Mouse (Mus musculus) heart, postnatal 0 days (tissue): Measurements from ENCODE around the gene Hoxc13.

Experiments
- CTCF ChIP-seq: IDR thresholded peaks from 2 replicates; pipeline ENCODE4 v1.5.1; 2016; ENCODE audit warnings: antibody characterized with exemption, control low read depth, low read depth
- EP300 ChIP-seq: IDR thresholded peaks from 2 replicates; pipeline ENCODE4 v1.6.1; 2016; ENCODE audit warnings: antibody characterized with exemption, low read depth

DNA sequence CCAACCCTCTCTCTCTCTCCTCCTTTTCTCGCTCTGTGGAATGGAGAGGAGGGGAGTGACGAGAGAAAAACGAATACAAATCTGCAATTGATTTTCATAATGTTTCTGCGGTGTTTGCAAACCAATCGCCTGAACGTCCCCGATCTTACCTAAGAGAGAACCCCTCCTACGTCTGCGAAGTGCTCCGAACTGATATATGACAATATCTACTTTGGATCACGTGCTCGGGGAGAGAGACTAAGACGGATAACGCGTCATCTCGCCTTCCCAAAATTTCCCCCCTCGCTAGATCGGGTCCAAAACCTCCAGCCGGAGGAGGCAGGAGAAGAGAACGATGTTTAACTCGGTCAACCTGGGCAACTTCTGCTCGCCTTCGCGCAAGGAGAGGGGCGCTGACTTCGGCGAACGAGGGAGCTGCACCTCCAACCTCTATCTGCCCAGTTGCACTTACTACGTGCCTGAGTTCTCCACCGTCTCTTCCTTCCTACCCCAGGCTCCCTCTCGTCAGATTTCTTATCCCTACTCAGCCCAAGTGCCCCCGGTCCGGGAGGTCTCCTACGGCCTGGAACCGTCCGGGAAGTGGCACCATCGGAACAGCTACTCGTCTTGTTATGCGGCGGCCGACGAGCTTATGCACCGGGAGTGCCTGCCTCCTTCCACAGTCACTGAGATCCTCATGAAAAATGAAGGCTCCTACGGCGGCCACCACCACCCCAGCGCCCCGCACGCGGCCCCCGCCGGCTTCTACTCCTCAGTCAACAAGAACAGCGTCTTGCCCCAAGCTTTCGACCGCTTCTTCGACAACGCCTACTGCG is 33.5 kb downstream of the Hoxc13 start, which contains the start of gene Hoxc11:
- TF ChIP-seq EP300, result no peak
- TF ChIP-seq CTCF, result no peak
